Mouse (Mus musculus): ENCODE data around the gene Gstm4.

Gene Gstm4

DNA sequence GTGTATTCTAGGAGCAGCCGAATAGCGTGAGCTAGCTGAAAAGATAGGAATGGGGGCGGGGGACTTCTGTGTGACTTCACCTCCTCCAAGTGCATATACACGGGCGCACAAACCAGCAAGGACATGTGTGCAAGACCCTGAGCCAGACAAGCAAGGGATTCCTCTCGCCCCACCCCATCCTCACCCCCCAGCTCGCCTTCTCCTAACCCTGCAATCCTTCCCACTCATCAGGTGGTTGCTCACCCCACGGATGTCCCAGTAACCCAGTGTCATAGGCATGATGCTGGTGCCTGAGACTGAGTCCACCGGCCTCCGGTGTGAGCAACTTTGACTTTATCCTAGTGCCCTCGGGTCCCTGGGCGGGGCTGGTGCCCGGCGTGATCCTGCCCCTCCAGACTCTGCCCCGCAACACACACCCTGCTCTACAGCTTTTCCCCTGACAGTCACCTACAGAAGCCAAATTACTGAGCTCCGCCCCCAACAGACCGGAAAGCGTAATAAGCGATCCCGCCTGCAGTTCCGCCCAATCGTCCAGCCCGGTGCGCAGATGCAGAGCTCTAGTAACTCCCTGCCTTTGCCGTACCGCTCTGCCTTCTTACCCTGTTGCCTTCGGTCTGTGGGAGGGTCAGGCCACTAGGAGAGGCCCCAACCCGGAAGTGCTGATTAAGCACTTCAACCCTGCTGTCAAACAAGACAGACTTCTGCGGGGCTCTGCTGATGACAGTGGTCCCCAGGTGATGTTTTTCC, at the start of gene Gstm4:
TSS of gene Gstm4 (minus strand) at position 501 of the 747 bp plus-strand sequence.
- peak; percentile 85 for DNase-seq (ENCODE audit: low read depth, low spot score)

- no peak for DNase-seq (ENCODE audit: low read depth, low spot score)
Observed at GRCm38 (mm10) chr3:108094146-108094545, 49.5 kb upstream of the Gstm4 start.

DNA sequence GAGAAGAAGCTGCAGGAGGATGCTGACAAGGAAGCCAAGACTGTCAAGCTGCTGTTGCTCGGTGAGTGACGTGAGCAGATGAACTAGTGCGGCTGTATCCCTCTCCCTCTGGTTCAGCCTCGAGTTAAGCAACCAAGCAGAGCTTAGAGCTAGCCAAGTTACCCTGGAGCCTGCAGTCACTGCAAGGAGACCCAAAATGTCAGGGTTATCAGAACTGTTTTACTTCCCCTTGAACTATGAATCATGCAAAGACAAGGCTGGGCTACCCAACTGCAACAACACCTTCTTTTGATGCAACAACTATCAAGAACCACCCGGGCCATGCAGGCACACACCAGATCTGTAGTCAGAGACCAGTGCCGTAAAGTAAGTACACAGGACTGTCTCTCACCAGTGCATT, 48.6 kb upstream of the Gstm4 start:
- no peak for DNase-seq (ENCODE audit: low read depth, low spot score)

DNA sequence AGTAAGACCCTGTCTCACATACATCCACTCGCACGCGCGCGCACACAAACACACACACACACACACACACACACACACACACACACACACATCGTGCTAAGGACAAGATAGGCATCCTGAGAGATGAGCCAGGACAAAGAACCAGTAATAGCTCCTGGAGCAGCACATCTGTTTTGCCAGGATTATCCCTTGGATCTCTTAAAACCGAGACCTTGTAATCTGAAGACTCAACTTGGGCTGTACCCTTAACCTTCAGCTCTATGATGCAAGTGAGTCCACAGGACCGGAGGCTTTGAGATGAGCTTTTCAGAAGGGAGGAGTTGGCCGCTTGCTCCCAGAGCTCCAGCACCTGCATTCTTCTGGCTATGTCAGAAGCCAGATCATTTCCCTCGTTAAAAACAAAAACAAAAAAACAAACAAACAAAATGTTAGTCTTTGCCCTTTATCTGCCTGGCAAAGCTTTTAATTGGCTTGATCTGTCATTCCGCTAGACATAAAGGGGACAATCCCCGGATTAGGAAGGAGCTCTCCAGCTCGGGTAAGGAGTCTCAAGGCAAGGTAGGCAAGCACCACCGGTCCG, 47.9 kb upstream of the Gstm4 start, which contains the start of gene Gnat2:
TSS of gene Gnat2 (plus strand) at position 254 of the 580 bp plus-strand sequence.
- no peak for DNase-seq (ENCODE audit: low read depth, low spot score)

DNA sequence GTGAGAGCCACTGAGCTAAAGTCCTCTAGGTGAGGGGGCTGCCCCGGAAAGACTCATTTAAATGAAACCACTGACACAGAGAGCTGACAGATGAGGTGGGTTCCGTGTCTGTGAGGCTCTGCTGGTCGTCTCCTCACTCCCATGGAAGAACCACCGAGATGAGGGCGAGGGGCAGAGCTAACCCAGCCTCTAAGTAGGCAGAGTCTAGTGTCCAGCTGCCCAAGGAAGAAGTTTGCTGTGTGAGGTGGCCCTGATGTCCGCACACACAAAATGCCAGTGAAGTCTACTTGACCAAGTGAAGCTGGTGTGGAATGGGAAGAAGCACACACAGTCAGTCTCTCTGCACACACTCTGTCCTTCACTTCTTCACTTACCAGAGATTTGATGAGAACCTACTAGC, 47.3 kb upstream of the Gstm4 start:
- no peak for DNase-seq (ENCODE audit: low read depth, low spot score)

DNA sequence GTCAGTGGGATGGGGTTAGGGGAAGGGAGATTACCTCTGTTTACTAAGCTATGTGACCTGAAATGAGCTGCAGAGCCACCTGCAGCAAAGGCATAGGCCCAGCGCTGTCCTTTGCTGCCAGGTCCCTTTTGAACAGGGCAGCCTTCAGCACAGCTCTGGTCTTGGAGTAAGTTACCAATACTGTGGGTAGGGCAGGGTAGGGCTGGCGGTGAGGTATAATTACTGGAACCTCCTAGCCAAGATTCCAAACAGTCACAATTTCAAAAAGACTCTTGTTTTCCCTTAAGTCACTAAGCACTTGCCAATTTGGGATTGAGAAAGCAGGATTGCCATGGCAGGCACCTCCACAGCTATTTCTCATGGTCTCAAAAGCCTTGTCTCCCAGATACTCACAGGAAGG, 45.9 kb upstream of the Gstm4 start:
- DNase-seq (ENCODE audit: low read depth, low spot score): no peak

DNA sequence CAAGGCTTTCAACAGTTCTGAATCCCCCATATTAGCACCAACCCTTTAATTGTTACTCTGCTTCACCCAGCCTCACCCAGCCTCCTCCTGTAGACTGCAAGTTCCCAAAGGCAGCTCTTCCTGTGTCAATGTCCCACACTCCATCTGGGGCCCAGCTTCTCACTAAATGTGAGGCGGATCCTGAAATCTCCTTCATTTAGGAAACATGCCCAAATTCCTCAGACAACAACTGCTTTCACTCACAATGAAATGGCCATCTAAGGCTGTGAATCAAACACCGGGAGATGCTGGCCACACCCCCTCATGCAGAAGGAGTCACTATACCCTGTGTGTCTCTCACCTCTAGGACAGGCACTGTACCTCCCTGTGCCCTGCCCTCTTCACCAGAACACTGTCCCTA, 45.2 kb upstream of the Gstm4 start:
- DNase-seq (ENCODE audit: low read depth, low spot score): peak; percentile 23

DNA sequence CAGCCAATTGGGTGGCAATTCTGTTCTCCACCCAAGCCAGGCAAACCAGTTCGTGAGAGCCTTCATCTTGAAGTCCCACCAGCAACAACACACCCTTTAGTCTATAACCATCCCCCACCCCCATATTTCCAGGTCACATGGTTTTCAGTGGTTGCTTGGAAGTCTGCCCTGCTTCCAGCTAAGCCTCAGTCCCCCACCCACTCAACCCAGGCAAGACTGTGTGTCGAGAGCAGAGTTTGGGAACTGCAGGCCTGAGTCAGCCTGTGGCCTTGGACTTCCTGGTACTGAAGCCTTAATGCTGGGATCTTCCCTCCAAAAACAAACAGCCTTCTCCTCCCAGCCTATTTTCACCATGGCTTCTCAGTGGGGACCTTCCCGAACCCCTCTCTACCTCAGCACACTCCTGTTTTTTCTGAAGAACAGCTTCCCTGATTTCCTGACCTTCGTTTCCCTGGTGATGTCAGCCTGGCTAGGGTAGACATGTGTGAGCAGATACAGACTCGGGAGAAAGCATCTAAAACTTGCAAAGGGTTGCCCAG, 44.2 kb upstream of the Gstm4 start:
- DNase-seq (ENCODE audit: low read depth, low spot score): no peak

GRCm38 (mm10) chr3:108087329-108087728, 42.6 kb upstream of the Gstm4 start:
- no peak for DNase-seq (ENCODE audit: low read depth, low spot score)

GRCm38 (mm10) chr3:108086470-108086979, 41.8 kb upstream of the Gstm4 start, which contains the start of gene Ampd2:
Gene Ampd2 (minus strand): TSS chr3:108086651.
- DNase-seq (ENCODE audit: low read depth, low spot score): peak; percentile 86

DNA sequence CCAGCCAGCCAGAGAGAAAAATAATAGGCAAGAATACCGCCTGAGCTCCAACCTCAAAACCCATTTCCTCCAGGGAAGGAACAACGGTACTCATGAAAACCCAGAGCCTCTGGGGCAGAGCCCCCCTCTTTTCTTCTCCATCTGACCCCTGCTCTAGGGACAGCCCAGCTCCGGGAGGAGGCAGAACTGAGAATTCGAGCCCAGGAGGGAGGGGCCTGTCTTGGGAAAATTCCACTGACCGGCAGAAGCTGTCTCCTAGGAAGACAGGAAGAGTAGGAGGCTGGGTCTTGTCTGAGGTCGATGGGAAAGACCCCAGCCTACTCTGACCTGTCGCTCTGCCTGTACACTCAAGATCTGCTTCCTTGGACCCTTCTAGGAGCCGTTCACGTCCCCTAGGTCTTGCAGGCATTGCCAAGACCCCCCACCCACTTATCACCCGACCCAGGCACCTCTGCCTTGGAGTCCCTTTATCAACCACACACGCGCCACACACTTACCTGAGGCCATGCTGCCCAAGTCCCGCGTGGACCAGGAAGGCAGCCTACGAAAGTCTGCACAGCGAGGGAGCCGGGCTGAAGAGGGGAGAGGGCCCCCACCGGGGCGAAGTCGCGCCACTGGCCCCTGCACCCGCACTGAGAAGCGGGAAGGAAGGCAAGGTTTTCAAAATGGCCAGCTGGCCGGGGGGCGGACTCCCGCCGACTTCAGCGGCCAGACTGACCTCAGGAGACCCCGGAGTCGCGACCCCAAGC, 41.2 kb upstream of the Gstm4 start:
- peak; percentile 34 for DNase-seq (ENCODE audit: low read depth, low spot score)

GRCm38 (mm10) chr3:108085281-108085720, 40.6 kb upstream of the Gstm4 start:
- DNase-seq (ENCODE audit: low read depth, low spot score): peak; percentile 79

DNA sequence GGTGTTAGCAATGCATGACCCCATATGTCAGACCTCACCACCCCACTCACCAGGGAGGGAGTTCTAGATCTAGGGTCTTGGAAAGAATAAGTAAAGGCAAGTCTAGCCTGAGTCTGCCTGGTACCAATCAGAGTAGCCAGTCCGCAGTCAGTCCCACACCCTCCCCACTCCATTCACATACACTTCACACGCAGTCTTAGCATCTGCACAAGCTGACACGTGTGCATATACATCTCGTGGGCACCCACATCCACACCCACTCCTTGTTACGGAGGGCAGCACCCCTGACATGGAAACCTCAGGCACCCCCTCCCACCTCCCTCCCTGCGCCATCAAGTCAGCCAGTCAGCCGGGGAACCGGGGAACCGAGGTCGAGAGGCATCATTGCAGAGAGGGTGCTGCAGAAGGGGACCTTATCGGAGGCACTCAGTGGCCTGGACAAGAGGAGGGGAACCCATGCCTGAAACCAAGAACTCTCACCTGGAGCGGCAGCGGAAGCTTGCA, 40.1 kb upstream of the Gstm4 start:
- DNase-seq (ENCODE audit: low read depth, low spot score): no peak

DNA sequence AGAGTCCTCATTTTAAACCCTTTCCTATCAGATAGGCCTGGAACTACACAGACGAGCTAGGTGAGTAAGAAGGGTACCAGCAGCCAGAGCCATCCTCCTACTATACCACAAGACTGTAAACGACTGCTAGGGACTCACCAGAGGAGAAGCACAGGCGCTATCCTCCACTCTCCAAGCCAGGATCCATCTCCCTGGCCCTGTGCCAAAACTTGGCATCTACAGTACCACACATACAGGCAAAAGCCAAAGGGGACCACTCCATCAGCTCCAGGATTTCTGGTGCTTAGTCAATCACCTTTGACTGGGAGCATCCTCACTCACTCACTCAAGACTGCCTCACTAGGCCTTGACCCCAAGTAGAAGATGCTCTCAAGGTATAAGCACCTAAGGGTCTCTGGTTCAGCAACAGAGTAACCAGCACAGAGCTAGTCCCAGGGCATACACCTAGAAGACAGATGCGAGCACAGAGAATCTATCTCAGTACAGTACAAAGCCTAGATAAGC, 39.3 kb upstream of the Gstm4 start:
- no peak for DNase-seq (ENCODE audit: low read depth, low spot score)

- DNase-seq (ENCODE audit: low read depth, low spot score): no peak
Observed at GRCm38 (mm10) chr3:108083161-108083560, 38.5 kb upstream of the Gstm4 start.

DNA sequence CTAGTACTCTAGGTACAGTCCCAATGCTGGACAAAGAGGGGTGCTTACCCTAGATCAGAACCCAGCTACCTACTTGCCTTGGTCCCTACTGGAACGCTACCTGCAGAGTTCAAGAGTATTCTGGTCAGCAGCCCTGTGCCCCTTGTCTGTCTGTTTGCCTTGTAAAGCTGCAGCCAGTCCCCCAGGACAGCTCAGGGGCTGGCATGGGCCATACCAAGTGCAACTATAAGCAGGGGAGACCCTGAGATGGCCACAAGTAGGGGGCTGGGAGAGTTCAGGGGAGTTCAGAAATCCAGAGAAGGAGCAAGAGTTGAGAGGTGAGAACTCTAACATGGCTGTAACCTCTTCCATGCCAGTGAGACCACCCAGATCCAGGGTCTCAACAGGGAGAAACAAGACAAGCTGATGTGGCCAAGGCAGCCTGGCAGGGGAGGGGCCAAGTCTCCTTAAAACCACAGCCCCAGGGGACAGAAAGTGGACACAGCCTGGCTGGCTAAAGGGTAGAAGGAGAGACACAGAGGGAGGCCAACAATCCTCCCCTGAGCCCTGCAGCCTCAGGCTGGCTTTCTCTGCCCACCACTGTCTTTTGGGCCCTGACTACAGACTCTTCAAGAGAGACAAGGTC, 37.7 kb upstream of the Gstm4 start:
- DNase-seq (ENCODE audit: low read depth, low spot score): no peak

DNA sequence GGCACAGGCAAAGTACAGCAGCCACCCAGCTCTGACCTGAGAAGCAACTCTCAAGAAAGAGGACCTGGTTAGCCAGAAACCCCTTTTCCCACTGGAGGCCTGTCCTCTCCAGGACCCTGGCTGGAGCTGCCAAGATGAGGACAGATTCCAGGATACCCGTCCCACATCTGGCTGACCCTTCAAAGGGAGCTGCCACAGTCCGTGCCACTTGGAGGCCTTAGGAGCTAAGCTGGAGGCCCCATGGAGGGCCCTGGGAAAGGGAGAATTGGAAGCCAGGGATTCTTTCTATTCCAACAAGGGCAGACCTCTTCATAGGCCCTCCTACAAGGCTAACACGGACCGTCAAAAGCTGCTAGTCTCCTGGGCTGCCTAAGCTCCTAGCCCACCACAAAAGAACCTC, 37.0 kb upstream of the Gstm4 start:
- DNase-seq (ENCODE audit: low read depth, low spot score): no peak

- no peak for DNase-seq (ENCODE audit: low read depth, low spot score)
Observed at GRCm38 (mm10) chr3:108076836-108077235, 32.1 kb upstream of the Gstm4 start.

GRCm38 (mm10) chr3:108072983-108073569, 28.4 kb upstream of the Gstm4 start:
- no peak for DNase-seq (ENCODE audit: low read depth, low spot score)
